Mouse (Mus musculus): ENCODE data around the gene Chst3.
A peak's percentile ranks its signal among the peaks of the same experiment; 100 is the strongest.
"Not testable (repeated sequence)": the region's sequence is repeated elsewhere in the genome, so short reads cannot be mapped to it uniquely, and the experiment has no call there.

Gene Chst3

DNA sequence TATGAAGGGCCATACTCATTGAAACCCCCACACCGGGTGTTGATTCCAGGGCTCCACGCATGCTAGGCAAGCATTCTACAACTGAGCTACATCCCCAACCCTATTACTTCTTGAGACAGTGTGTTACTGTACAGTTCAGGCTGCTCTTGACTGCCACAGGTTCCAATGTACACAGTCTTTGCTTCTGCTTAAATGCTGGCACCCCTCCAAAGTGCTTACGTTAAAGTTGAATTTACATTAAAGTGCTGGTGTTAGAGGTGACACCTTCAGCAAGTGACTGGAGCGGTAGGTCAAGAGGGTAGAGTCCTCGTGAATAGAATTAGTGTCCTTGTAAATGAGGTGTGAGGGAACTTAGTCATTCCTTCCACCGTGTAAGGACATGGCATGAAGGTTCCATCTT is 19.7 kb downstream of the Chst3 start:
- no peak for DNase-seq (ENCODE audit: extremely low spot score, low spot score)

- DNase-seq (ENCODE audit: extremely low spot score, low spot score): no peak
Observed at GRCm38 (mm10) chr10:60197406-60197821, 21.6 kb downstream of the Chst3 start.

GRCm38 (mm10) chr10:60196971-60197370 is 22.1 kb downstream of the Chst3 start:
- DNase-seq (ENCODE audit: extremely low spot score, low spot score): no peak

DNA sequence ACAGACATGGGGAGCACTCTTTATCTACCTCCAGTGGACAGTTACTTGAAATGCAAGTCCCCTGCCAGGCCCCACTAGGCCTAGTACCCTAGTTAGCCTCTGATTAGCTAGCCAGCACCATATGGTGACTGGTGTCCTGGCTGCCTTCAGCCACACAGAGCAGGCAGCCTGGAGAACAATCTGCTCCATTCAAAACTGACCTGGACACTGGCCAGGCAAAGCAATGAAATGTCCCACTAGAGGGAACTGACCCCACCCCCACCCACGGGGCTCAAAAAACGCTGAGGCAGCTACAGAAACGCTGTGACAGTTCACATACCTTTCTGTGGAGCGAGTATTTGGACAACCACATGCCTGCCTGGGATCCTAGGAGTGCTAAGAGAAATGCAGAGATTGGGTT is 24.0 kb downstream of the Chst3 start:
- no peak for DNase-seq (ENCODE audit: extremely low spot score, low spot score)

- DNase-seq (ENCODE audit: extremely low spot score, low spot score): peak; percentile 60
Observed at GRCm38 (mm10) chr10:60193532-60194423, 25.3 kb downstream of the Chst3 start.

- DNase-seq (ENCODE audit: extremely low spot score, low spot score): peak; percentile 84
Observed at GRCm38 (mm10) chr10:60191796-60192195, 27.3 kb downstream of the Chst3 start.

GRCm38 (mm10) chr10:60189534-60190186 is 29.4 kb downstream of the Chst3 start:
- DNase-seq (ENCODE audit: extremely low spot score, low spot score): no peak

- no peak for DNase-seq (ENCODE audit: extremely low spot score, low spot score)
Observed at GRCm38 (mm10) chr10:60186191-60186945, 32.7 kb downstream of the Chst3 start.

DNA sequence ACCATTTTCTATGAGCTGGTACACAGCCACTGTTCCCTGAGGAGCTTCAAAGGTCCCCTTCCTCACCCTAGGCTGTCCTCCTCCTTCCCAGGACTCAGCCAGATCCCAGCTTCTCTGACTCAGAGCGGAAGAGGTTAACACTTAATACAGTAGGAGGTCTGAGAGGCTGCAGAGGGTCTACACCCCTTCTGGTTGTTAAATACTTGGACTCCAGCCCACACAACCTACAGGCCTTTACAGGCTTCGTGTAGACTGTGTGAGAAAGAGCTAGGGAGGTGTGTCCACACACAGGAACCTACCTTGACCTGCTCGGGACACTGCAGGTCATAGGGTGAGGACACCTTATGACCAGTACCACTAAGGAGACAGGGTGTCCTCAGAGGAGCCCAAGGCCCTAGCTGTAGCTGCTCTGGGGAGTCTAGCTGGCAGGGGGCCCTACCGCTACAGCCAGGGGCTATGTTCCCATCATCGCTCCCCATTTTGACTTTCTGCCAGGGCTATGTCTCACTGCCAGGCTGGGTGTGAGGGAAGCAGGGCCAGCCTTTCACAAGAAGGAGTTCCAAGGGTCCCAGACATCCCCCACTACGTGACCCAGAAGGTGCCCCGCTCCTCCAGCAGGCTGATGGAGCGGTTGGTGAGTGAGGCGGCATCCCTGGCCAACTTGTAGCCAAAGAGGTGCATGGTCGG is 33.9 kb downstream of the Chst3 start:
- no peak for DNase-seq (ENCODE audit: extremely low spot score, low spot score)

DNA sequence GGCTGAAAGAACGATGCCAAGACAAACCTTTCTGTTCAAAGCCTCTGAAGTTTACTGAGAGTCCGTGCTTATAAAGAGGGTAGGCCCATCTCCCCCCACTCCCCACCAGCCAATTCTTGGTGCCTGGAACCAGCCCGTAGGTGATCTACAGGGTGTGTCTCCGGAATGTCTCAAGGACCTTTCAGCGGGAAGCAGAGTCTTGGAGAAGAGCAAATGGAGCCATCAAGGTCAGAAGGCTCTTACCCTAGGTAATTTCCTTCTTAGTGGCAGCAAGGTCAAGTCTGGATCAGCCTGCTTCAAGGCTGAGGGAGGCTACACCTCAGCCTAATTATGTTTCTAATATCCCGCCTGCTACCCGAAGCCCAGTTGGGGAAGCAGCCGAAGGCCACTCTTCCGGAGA is 43.8 kb downstream of the Chst3 start:
- DNase-seq (ENCODE audit: extremely low spot score, low spot score): not testable (repeated sequence)

DNA sequence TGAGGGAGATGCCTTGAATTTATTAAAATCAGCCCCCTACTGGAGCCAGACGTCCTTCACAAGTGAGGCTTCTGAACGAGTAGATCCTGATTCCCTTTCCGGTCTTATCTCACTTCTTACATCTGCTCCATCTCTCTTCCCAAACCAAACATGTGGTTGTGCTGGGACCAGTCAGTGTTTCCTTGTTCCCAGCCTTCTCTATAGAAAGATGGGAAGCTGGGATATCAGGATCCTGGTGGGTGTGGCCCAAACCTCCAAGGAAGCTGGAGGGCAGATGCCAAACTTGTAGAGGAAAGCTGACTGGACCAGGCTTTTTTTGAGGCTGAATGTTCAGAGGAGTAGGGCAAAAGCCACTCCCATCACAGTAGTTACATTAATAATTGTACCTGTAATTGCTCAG is 44.6 kb downstream of the Chst3 start:
- DNase-seq (ENCODE audit: extremely low spot score, low spot score): no peak

- no peak for DNase-seq (ENCODE audit: extremely low spot score, low spot score)
Observed at GRCm38 (mm10) chr10:60173035-60173434, 46.0 kb downstream of the Chst3 start.

DNA sequence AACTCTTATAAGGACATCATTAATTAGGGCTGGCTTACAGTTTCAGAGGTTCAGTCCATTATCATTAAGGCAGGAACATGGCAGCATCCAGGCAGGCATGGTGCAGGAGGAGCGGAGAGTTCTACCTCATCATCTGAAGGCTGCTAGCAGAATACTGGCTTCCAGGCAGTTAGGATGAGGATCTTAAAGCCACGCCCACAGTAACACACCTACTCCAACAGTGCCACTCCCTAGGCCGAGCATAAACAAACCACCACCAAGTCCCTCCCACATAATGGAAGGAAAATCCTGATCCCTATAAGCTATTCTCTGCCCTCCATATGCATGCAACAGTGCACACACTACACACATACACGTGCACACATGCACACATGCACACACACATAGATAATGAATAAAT is 46.8 kb downstream of the Chst3 start:
- DNase-seq (ENCODE audit: extremely low spot score, low spot score): no peak

- DNase-seq (ENCODE audit: extremely low spot score, low spot score): no peak
Observed at GRCm38 (mm10) chr10:60171368-60171767, 47.7 kb downstream of the Chst3 start.

DNA sequence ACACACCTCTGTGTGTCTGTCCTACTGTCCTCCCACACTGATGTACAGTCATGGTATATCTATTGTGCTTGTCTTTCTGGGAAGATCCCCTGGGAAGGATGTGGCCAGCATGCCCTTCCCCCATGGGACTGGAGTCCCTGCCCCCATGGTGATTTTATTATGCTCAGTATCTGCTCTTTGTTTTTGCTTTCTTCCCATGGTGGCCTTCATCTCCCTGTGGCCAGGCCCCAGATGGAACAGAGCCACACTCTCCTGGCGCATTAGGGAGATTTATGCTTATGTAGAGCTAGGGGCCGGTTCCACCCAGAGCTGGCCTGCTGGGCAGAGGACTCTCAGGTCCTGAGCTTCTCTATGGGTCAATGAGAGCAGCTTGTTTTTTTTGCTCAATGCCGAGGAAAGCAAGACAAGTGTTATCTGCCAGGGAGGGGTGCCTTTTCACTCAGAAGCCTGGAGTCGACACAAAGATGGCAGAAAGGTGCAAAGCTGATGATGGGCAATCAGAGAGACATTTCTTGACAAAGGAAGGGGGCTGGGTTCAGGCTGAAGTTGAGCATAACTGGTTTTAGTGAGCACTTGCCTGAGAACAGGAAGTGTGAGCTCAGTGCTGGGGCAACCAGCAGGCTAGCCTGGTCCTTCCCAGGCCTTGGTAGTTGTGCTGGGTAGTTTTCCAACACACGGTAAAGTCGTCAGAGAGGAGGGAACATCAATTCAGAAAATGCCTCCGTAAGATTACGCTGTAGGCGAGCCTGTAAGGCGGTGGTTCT is 48.6 kb downstream of the Chst3 start:
- no peak for DNase-seq (ENCODE audit: extremely low spot score, low spot score)

DNA sequence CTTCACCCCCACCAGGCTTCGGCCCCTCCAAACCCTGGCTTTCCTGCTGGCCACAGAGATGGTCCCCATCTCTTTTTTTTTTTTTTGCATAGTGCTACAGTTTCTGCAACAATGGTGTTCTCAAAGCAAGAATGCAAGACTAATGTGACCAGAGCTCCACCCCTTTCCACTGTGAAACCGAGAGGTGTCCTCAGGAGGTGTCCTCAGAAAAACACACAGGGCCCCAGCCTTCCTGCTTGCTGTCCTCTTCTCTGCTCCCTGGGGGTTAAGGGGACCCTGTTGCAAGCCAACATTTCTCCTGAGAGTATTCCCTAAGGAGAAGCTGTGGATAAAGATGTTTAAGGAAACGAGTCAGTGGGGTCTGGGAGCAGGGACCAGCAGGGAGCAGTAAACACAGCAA is 50.1 kb downstream of the Chst3 start:
- DNase-seq (ENCODE audit: extremely low spot score, low spot score): no peak

- DNase-seq (ENCODE audit: extremely low spot score, low spot score): no peak
Observed at GRCm38 (mm10) chr10:60168306-60168705, 50.8 kb downstream of the Chst3 start.

- no peak for DNase-seq (ENCODE audit: extremely low spot score, low spot score)
Observed at GRCm38 (mm10) chr10:60166068-60166467, 53.0 kb downstream of the Chst3 start.

- no peak for DNase-seq (ENCODE audit: extremely low spot score, low spot score)
Observed at GRCm38 (mm10) chr10:60164869-60165268, 54.2 kb downstream of the Chst3 start.

GRCm38 (mm10) chr10:60162973-60163255 is 56.1 kb downstream of the Chst3 start:
- DNase-seq (ENCODE audit: extremely low spot score, low spot score): no peak
